Mouse (Mus musculus) midbrain, embryonic 13.5 days (tissue): Measurements from ENCODE around the gene Ss18l1. TPM values are rescaled to one million over a fixed set of nuclear protein-coding genes. Genes with fewer than 3 reads are reported as not detected.

Experiments used
- ATAC-seq: fragments of 200-750 bp; cut with Nextera tagmentation; 2 replicates; pipeline ENCODE4 v1.8.0; 2017; ENCODE audit warnings: mild to moderate bottlenecking, moderate TSS enrichment, moderate library complexity
- H3K27ac ChIP-seq: fragments of 300-500 bp; sonication (generic); 2 replicates; pipeline ENCODE4 v1.5.1; 2015; ENCODE audit warnings: inconsistent platforms, mild to moderate bottlenecking, moderate library complexity
- H3K27me3 ChIP-seq: fragments of 300-500 bp; sonication (generic); 2 replicates; pipeline ENCODE4 v1.6.1; 2015; ENCODE audit warnings: mild to moderate bottlenecking, inconsistent platforms
- H3K36me3 ChIP-seq: fragments of 300-500 bp; sonication (generic); 2 replicates; pipeline ENCODE4 v1.6.1; 2015; ENCODE audit warnings: mild to moderate bottlenecking, inconsistent platforms
- H3K4me1 ChIP-seq: fragments of 300-500 bp; sonication (generic); replicated peaks from 2 replicates; pipeline ENCODE4 v1.6.1; 2015; ENCODE audit warnings: inconsistent platforms
- H3K4me2 ChIP-seq: fragments of 300-500 bp; sonication (generic); replicated peaks from 2 replicates; pipeline ENCODE4 v1.6.1; 2015; ENCODE audit warnings: moderate library complexity, mild to moderate bottlenecking, inconsistent platforms
- H3K4me3 ChIP-seq: fragments of 300-500 bp; sonication (generic); replicated peaks from 2 replicates; pipeline ENCODE4 v1.5.1; 2015; ENCODE audit warnings: mild to moderate bottlenecking, inconsistent platforms
- H3K9ac ChIP-seq: fragments of 300-500 bp; sonication (generic); replicated peaks from 2 replicates; pipeline ENCODE4 v1.6.1; 2015; ENCODE audit warnings: mild to moderate bottlenecking, inconsistent platforms
- H3K9me3 ChIP-seq: fragments of 300-500 bp; sonication (generic); 2 replicates; pipeline ENCODE4 v1.6.1; 2016; ENCODE audit warnings: mild to moderate bottlenecking, inconsistent platforms
- WGBS: fragments of 180-500 bp; shearing (Covaris S2); methylation state at CpG from one replicate; pipeline ENCODE4 v1.1.7; 2015; 5-methylcytosine and 5-hydroxymethylcytosine counted together
- polyA plus RNA-seq: library from polyadenylated mRNA; unstranded; fragments of >200 nt; fragmentation: Nextera tagmentation; extraction: Ambion mirVana; gene quantifications from 2 replicates; pipeline ENCODE4 v1.2.1, GENCODE M21; 2015

Ss18l1 gene
- polyA plus RNA-seq, 1 experiment from 2014 or later, result 51.2 TPM

DNA sequence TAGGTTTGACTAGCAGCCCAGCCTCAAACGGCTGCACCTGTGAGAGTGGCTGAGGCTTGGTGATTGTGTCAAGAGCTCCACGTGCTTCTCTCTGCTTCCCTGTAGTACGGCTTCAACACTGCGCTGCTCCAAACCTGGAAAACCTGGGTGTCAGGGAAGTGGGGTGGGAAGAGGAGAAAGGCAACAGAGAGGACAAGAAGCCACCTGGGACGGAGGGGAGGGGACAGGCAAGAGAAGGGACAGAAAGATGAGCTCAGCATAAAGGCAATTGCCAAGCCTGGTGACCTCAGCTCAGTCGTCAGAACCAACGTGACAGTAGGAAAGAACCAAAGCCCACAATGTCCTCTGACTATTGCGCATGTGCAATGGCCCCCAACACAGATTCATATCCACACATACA lies 21.4 kb upstream of the Ss18l1 start:
- 87% methylated on average over 8 of the region's 8 CpGs for WGBS

DNA sequence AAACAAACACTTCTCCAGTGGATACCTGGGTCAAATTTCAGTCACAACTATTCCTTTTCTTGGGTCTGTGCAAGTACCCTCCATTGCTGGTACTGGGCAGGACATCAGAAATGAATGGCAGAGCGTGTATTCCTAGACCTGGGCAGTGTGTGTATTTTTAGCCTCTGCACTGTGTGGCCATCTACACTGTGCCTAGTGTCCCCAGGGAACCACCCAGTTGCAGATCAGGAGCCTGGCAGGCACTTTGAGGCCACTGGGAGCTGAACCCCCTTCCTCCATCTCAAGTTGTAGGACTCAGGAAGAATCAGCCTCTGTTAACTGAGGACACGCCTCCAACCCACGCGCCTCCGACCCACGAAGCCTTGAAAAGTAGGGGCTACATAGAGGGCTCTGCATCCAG lies 19.6 kb upstream of the Ss18l1 start:
- Histone ChIP-seq H3K4me2 (no peak overlapping the region), H3K36me3 (peaks cover 4% of the 10 kb centered on the region), H3K4me1 (peaks cover 26% of the 10 kb centered on the region), H3K27ac (no peak overlapping the region), H3K27me3 (peaks cover 27% of the 10 kb centered on the region), H3K9ac (no peak overlapping the region), H3K4me3 (no peak overlapping the region), H3K9me3 (no peaks in the 10 kb centered on the region)
- no peak for ATAC-seq
- WGBS, result 78% methylated on average over 6 of the region's 6 CpGs

More for the DNA sequence above, 21.4 kb upstream of the Ss18l1 start:
- Histone ChIP-seq H3K9ac (no peak overlapping the region), H3K4me2 (no peak overlapping the region), H3K4me3 (no peak overlapping the region), H3K4me1 (peaks cover 8% of the 10 kb centered on the region), H3K9me3 (no peaks in the 10 kb centered on the region), H3K27me3 (peaks cover 27% of the 10 kb centered on the region), H3K27ac (no peak overlapping the region), H3K36me3 (no peaks in the 10 kb centered on the region)
- ATAC-seq, result no peak

DNA sequence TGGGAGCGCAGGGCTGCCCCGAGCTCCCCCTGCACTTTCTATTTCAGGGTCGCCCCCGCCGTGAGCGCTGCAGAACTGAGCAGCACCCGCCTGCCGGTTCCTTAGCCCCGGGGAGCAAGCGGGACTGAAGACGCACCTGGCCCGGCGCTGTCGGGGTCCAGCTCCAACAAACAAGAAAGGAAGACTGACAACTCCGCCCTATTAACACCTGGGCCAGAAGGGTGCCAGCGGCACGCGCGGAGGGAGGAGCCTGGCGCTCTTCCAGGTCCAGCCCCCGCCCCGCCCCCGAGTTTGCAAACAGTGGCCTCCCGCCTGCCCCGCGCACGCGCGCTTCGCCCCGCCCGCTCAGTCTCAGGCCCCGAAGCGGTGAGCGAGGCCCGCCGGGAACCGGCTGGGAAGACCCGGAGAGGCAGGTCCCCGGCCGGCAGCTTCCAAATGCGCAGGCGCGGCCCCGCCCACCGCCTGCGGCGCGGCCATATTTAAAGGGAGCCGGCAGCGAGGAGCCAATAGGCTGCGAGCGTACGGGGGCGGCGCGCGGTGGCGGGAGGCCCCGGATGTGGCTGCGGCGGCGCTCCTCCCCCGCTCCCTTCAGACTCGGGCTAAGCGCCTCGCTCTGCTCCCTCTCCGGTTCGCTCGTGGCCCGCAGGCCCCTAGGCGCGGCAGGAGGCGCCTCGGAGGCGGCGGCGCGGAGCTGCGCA lies 17.8 kb upstream of the Ss18l1 start, which contains the start of gene Lsm14b:
Lsm14b (plus strand) TSS at position 587 of the 698 bp plus-strand sequence.
- WGBS, result under 1% methylated on average over 56 of the region's 80 CpGs
- H3K36me3 ChIP-seq, result peaks cover 22% of the 10 kb centered on the region

DNA sequence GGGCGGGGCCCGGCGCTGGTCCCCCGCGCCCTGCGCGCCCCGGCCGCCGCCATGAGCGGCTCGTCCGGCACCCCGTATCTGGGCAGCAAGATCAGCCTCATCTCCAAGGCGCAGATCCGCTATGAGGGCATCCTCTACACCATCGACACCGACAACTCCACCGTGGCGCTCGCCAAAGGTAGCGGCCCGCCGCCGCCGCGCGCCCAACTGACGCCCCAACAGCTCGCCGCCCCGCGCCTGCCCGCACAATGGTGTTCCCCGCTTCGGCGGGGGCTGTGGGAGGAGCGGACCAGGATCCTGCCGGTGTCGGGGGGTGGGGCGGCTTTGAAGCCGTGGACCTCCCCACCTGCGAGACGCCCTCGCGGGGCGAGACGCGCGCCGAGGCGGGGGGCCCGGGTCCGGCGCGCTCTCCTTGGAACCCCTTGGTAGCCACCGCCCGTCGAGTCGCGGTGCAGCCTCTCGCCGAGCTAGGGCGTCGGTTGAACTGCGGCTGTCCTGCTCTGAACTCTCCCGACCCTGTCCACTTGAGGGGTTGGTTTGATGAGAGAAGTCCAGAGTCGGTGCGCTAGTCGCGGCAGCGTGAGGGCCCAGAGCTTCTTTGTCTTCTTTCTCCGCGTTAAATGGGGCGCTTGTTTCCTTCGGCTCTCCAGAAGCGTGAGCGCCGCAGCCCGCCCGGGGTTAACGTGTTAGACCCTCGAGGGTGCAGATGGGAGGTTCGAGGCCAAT lies 17.0 kb upstream of the Ss18l1 start:
- Histone ChIP-seq H3K4me2 (peak overlapping the region; percentile 98), H3K9ac (peak overlapping the region; percentile 99), H3K36me3 (peaks cover 29% of the 10 kb centered on the region), H3K4me1 (peaks cover 43% of the 10 kb centered on the region), H3K4me3 (peak overlapping the region; percentile 100), H3K27me3 (peaks cover 27% of the 10 kb centered on the region), H3K27ac (peak overlapping the region; percentile 96), H3K9me3 (no peaks in the 10 kb centered on the region)
- under 1% methylated on average over 64 of the region's 84 CpGs for WGBS
- ATAC-seq, result peak; percentile 13; the same call in 1 of the 2 replicates

More for the DNA sequence above, 17.8 kb upstream of the Ss18l1 start, which contains the start of gene Lsm14b:
- peaks cover 27% of the 10 kb centered on the region for H3K27me3 ChIP-seq
- peak within 1 kb of the TSS; percentile 100 for H3K4me3 ChIP-seq
- H3K9me3 ChIP-seq, result no peaks in the 10 kb centered on the region
- peak within 1 kb of the TSS; percentile 99 for H3K9ac ChIP-seq
- H3K4me2 ChIP-seq, result peak within 1 kb of the TSS; percentile 98
- peak within 1 kb of the TSS; percentile 96 for H3K27ac ChIP-seq
- H3K4me1 ChIP-seq, result peaks cover 43% of the 10 kb centered on the region
- peak; percentile 96 for ATAC-seq

DNA sequence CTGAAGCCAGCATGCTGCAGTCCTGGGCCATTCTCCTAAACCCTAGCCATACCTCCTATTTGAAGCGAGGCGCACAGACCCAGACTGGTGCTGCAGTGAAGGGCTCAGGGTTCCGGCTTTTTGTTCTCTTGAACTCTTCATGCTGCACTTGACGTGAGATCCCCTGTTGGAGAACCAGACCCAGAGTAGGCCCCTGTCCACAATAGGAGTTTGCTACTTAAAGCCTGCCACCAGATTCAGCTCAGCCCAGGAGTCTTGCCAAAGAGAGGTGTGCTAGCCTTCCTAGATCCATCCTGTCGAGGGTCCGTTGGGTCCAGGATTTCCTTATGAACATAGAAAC lies 16.5 kb upstream of the Ss18l1 start:
- Histone ChIP-seq H3K36me3 (peaks cover 34% of the 10 kb centered on the region), H3K4me2 (peak overlapping the region; percentile 98), H3K27ac (peak overlapping the region; percentile 96), H3K9me3 (no peaks in the 10 kb centered on the region), H3K27me3 (peaks cover 26% of the 10 kb centered on the region), H3K4me3 (peak overlapping the region; percentile 100), H3K9ac (peak overlapping the region; percentile 99), H3K4me1 (peaks cover 43% of the 10 kb centered on the region)
- 5% methylated on average over 6 of the region's 6 CpGs for WGBS
- ATAC-seq, result no peak

DNA sequence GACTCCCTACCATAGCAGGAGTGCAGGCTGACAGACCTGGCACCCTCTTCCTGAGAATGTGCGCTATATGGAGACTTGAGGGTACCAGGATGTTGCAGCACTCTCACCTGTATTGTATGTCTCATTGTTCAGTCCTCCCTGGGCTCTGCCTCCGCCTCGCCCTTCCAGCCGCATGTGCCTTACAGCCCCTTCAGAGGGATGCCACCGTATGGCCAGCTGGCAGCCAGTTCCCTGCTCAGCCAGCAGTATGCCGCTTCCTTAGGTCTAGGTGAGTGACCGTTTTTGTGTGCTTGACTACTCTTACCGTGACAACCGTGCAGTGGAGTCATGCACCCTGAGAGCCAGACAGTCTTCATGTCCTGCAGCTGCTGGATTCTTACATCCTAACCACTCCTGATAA lies 14.5 kb upstream of the Ss18l1 start:
- no peaks in the 10 kb centered on the region for H3K9me3 ChIP-seq
- peaks cover 54% of the 10 kb centered on the region for H3K36me3 ChIP-seq
- H3K4me3 ChIP-seq, result peak overlapping the region; percentile 100
- ATAC-seq, result no peak
- peaks cover 43% of the 10 kb centered on the region for H3K4me1 ChIP-seq
- peaks cover 10% of the 10 kb centered on the region for H3K27me3 ChIP-seq
- peak overlapping the region; percentile 98 for H3K4me2 ChIP-seq
- 77% methylated on average over 9 of the region's 9 CpGs for WGBS
- peak overlapping the region; percentile 99 for H3K9ac ChIP-seq
- no peak overlapping the region for H3K27ac ChIP-seq

DNA sequence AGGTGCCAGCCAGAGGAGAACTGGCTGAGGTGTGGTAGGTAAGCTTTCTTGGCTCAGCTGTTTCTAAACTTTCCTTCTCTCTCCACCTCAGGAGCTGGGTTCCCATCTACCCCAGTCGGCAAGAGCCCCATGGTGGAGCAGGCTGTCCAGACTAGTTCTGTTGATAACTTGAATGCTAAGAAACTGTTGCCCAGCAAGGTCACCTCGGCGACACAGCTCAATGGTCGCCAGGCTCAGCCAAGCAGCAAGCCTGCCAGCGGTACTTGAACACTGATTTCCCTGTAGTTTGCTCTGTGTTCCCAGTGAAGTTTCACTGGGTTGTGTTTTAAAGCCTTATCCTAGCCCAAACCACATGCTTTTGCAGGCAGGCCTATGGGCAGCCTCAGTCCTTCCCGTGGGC lies 11.0 kb upstream of the Ss18l1 start:
- H3K36me3 ChIP-seq, result peaks cover 89% of the 10 kb centered on the region
- ATAC-seq, result no peak
- WGBS, result 93% methylated on average over 6 of the region's 6 CpGs

DNA sequence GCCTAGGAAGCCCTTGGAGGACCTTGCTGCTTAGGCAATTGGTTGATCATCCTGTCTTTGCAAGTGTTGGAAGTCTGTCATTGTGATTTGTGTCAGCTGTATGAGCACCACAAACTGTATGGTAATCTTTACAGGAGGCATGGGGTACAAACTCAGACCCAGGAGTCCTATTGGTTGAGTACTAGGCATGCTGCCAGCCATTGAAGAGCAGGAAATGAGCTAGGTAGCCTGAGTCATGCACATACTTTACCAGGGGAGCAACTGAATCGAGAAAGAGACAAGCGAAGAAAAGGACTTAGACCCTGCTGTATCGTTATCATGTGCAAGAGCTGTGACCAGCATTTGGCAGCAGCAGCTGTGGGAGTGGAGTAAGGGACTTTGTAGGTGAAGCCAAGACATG lies 9.4 kb upstream of the Ss18l1 start:
- no peaks in the 10 kb centered on the region for H3K27me3 ChIP-seq
- no peak overlapping the region for H3K4me3 ChIP-seq
- no peak overlapping the region for H3K27ac ChIP-seq
- WGBS, result 87% methylated on average over 3 of the region's 3 CpGs
- no peaks in the 10 kb centered on the region for H3K9me3 ChIP-seq
- H3K4me1 ChIP-seq, result peaks cover 15% of the 10 kb centered on the region
- H3K9ac ChIP-seq, result no peak overlapping the region
- peaks cover 100% of the 10 kb centered on the region for H3K36me3 ChIP-seq
- no peak overlapping the region for H3K4me2 ChIP-seq
- ATAC-seq, result no peak

More for the DNA sequence above, 11.0 kb upstream of the Ss18l1 start:
- Histone ChIP-seq H3K4me2 (no peak overlapping the region), H3K27ac (no peak overlapping the region), H3K4me3 (no peak overlapping the region), H3K27me3 (no peaks in the 10 kb centered on the region), H3K4me1 (peaks cover 32% of the 10 kb centered on the region), H3K9ac (no peak overlapping the region), H3K9me3 (no peaks in the 10 kb centered on the region)

DNA sequence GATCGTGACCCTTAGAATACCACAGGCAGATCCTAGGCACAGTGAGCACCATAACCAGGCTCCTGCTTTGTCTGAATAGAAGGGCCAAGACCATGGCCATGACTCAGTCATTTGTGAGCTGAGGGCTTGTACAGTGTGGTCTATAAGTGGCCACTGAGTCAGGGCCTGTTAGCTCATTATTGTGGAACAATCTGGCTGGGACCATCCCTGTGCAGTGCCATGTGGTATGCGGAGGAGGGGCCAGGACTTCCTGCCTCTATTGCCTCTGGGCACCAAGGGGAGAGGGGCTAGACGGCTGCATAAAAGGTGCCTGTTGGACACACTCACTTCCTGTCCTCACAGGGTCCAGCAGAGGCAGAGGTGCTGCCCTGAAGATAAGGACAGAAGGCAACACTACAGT lies 8.4 kb upstream of the Ss18l1 start:
- Histone ChIP-seq H3K9ac (no peak overlapping the region), H3K27me3 (no peaks in the 10 kb centered on the region), H3K9me3 (no peaks in the 10 kb centered on the region), H3K4me1 (peaks cover 6% of the 10 kb centered on the region), H3K36me3 (peaks cover 100% of the 10 kb centered on the region), H3K4me2 (no peak overlapping the region), H3K4me3 (no peak overlapping the region), H3K27ac (no peak overlapping the region)
- ATAC-seq, result peak; percentile 44; the same call in 1 of the 2 replicates
- WGBS, result 78% methylated on average over 3 of the region's 3 CpGs

DNA sequence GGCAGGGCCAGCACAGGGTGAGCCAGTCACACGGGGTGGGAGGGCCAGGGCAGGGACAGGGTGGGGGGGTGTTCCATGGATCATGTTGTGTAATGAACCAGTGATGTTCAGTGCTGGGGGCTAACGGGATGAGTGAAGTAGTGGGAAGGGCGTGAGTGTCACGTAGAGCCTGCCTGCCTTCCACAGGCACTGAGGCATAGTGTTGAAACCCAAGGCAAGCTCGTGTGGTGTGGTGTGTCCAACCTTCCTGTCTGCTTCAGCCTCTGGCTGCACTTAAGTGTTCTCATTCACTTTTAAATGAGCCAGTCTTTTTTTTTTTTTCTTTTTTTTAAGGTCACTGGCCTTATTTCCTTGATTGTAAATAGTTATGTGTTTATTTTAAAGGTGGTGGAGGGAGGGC lies 7.6 kb upstream of the Ss18l1 start:
- 82% methylated on average over 5 of the region's 5 CpGs for WGBS

DNA sequence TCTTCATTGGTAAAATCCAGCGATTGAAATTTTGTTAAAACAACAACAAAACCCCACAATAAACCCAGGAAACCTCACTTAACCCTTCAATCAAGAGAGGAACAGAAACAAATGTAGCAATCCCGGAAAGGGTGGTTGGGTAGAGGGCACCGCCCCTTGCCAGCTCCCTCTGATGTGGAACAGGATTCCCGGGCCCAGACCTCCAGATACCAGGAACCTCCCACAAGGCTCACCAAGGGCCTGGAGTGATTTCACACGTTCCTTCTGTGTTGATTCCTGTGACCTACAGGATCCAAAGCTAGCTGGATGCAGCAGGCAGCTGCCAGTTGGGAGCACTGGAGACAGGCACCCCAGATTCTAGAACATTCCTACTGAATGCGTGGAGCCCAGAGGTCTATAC lies 1.9 kb upstream of the Ss18l1 start:
- 71% methylated on average over 6 of the region's 6 CpGs for WGBS
- H3K27me3 ChIP-seq, result no peaks in the 10 kb centered on the region
- H3K36me3 ChIP-seq, result peaks cover 43% of the 10 kb centered on the region
- H3K27ac ChIP-seq, result no peak overlapping the region
- peak overlapping the region; percentile 96 for H3K9ac ChIP-seq
- no peaks in the 10 kb centered on the region for H3K9me3 ChIP-seq
- no peak for ATAC-seq
- peaks cover 47% of the 10 kb centered on the region for H3K4me1 ChIP-seq
- H3K4me3 ChIP-seq, result peak overlapping the region; percentile 97
- peak overlapping the region; percentile 81 for H3K4me2 ChIP-seq

More for the DNA sequence above, 7.6 kb upstream of the Ss18l1 start:
- Histone ChIP-seq H3K36me3 (peaks cover 100% of the 10 kb centered on the region), H3K4me1 (peaks cover 7% of the 10 kb centered on the region), H3K4me3 (no peak overlapping the region), H3K4me2 (no peak overlapping the region), H3K9ac (no peak overlapping the region), H3K9me3 (no peaks in the 10 kb centered on the region), H3K27ac (no peak overlapping the region), H3K27me3 (no peaks in the 10 kb centered on the region)
- no peak for ATAC-seq

DNA sequence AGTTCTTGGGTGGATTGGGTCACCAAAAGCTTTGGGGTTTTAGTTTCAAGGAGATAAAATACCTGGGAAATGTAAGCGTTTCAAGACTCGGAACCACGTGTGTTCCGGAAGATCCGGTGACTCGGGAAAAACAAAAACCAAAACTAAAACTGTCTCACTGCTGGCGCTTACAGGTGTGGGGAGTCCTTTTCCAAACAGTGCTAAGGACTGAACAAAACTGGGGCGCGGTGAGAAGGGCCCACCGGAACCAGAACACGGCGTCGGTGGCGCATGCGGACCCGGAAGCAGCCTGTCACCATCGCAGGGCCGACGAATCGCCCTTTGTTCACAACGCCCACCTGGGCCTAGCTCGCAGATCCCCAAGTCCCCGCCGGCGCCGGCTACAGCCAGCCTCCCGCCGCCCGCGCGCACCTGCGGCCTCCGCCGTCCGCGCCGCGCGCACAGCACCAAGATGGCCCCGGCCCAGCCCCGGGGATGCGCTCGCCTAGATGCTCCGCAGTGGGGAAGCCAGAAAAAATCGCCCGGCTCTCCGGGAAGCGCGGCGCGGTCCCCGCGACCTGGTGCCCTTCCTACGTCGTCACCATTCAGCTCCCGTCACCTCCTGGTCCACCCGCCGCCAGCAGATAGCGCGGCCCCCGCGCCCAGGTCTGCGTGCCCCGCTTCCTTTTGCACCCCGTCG lies 593 bp upstream of the Ss18l1 start:
- peak overlapping the region; percentile 99 for H3K27ac ChIP-seq
- ATAC-seq, result peak; percentile 61; the same call in 1 of the 2 replicates
- under 1% methylated on average over 66 of the region's 66 CpGs for WGBS
- H3K4me3 ChIP-seq, result peak overlapping the region; percentile 97
- no peaks in the 10 kb centered on the region for H3K9me3 ChIP-seq
- H3K27me3 ChIP-seq, result no peaks in the 10 kb centered on the region
- H3K36me3 ChIP-seq, result peaks cover 33% of the 10 kb centered on the region
- peak overlapping the region; percentile 81 for H3K4me2 ChIP-seq
- peak overlapping the region; percentile 96 for H3K9ac ChIP-seq
- H3K4me1 ChIP-seq, result peaks cover 48% of the 10 kb centered on the region
